ENCODE assay signal across 7 mouse cellular contexts in genomic region chr3:88622113-88622940, GRCm38 (mm10). TPM values are rescaled to one million over a fixed set of nuclear protein-coding genes. Genes with fewer than 3 reads are reported as not detected.
DNase-seq lines count a peak whose midpoint lies in the region; ATAC-seq lines count a peak whose summit lies in the region.

No protein-coding gene starts in this region.

- H3K9me3 ChIP-seq in heart, embryonic 16.5 days (replicated peaks; ENCODE audit: control insufficient read depth, low read length): no peaks in the 10 kb centered on the region
- H3K9me3 ChIP-seq in midbrain, embryonic 10.5 days (replicated peaks): no peaks in the 10 kb centered on the region

- no peaks in the 10 kb centered on the region for H3K27me3 ChIP-seq in heart, embryonic 16.5 days (ENCODE audit: control insufficient read depth, insufficient read depth, low read length)
- H3K27me3 ChIP-seq in midbrain, embryonic 10.5 days (ENCODE audit: low read depth, poor library complexity, severe bottlenecking): peaks cover 18% of the 10 kb centered on the region; the same call in 1 of the 2 replicates

- ATAC-seq in CD4-positive, CD25-positive, alpha-beta regulatory T cell, adult 4 months: peak; percentile 46
- ATAC-seq in heart, embryonic 16.5 days (replicated peaks; ENCODE audit: extremely low read depth, insufficient read depth, low FRiP score): no peak

- peak overlapping the region; percentile 91 for H3K4me3 ChIP-seq in heart, embryonic 16.5 days (ENCODE audit: low read length)
- peak overlapping the region; percentile 82 for H3K4me3 ChIP-seq in midbrain, embryonic 10.5 days

- under 1% methylated on average over 24 of the region's 24 CpGs for WGBS in heart, embryonic 16.5 days
- WGBS in midbrain, embryonic 10.5 days: under 1% methylated on average over 24 of the region's 24 CpGs

- peak overlapping the region; percentile 96 for H3K4me2 ChIP-seq in heart, embryonic 16.5 days (ENCODE audit: low read depth, low read length)

- H3K36me3 ChIP-seq in heart, embryonic 16.5 days (ENCODE audit: control insufficient read depth, insufficient read depth): no peaks in the 10 kb centered on the region
- peaks cover 30% of the 10 kb centered on the region for H3K36me3 ChIP-seq in midbrain, embryonic 10.5 days

- peak overlapping the region; percentile 98 for H3K27ac ChIP-seq in heart, embryonic 16.5 days (ENCODE audit: low read length)
- peak overlapping the region; percentile 98 for H3K27ac ChIP-seq in midbrain, embryonic 10.5 days (replicated peaks)

- peak overlapping the region; percentile 98 for H3K9ac ChIP-seq in heart, embryonic 16.5 days (ENCODE audit: low read length)

- peak; percentile 59 for DNase-seq in A20 (ENCODE audit: low read depth, low spot score)
- peak; percentile 67 for DNase-seq in embryo, embryonic 10.5 days (ENCODE audit: low spot score)
- DNase-seq in kidney, postnatal 36 days: peak; percentile 72 to 79
- DNase-seq in midbrain, embryonic 10.5 days (ENCODE audit: low spot score): peak; percentile 48
- peak; percentile 65 for DNase-seq in thymus, postnatal 25 days

- H3K4me1 ChIP-seq in heart, embryonic 16.5 days (ENCODE audit: control insufficient read depth, insufficient read depth, low read length): peaks cover 66% of the 10 kb centered on the region
- peaks cover 78% of the 10 kb centered on the region for H3K4me1 ChIP-seq in midbrain, embryonic 10.5 days

RNA-seq across cellular contexts. Expression of gene Arhgef2, which starts 16.6 kb away (rescaled TPM):
- polyA plus RNA-seq in CD4-positive, CD25-positive, alpha-beta regulatory T cell, adult 4 months (2017; shearing (Covaris generic)): 10 to 100 TPM; 36.5 to 48.6 TPM
- 76.7 and 85.5 TPM in 2 replicates for polyA plus RNA-seq in heart, embryonic 16.5 days (2015; fragmentation: Nextera tagmentation; extraction: Ambion mirVana)
- 82.2 and 106 TPM in 2 replicates for polyA plus RNA-seq in midbrain, embryonic 10.5 days (2016; fragmentation: Nextera tagmentation; extraction: Ambion mirVana)

RNA-seq across cellular contexts. Expression of gene Rxfp4, which starts 30.6 kb away (rescaled TPM):
- polyA plus RNA-seq in CD4-positive, CD25-positive, alpha-beta regulatory T cell, adult 4 months (2017; shearing (Covaris generic)): under 1 TPM in 1 of 2 experiments, not detected in 1; 0.26 TPM
- polyA plus RNA-seq in heart, embryonic 16.5 days (2015; fragmentation: Nextera tagmentation; extraction: Ambion mirVana): not detected in 2 replicates
- not detected in 2 replicates for polyA plus RNA-seq in midbrain, embryonic 10.5 days (2016; fragmentation: Nextera tagmentation; extraction: Ambion mirVana)

RNA-seq across cellular contexts. Expression of gene Ssr2, which starts 46.7 kb away (rescaled TPM):
- polyA plus RNA-seq in CD4-positive, CD25-positive, alpha-beta regulatory T cell, adult 4 months (2017; shearing (Covaris generic)): 100 to 1,000 TPM; 160 to 161 TPM
- 136 and 161 TPM in 2 replicates for polyA plus RNA-seq in heart, embryonic 16.5 days (2015; fragmentation: Nextera tagmentation; extraction: Ambion mirVana)
- polyA plus RNA-seq in midbrain, embryonic 10.5 days (2016; fragmentation: Nextera tagmentation; extraction: Ambion mirVana): 201 and 207 TPM in 2 replicates
